Mouse (Mus musculus): ENCODE measurements at regions not wholly inside any gene's neighbourhood (a gene's known extent, or its start where the extent isn't known, plus 50 kb on each side); places are given as distances from the start of the nearest gene placed in this dataset.

- TF ChIP-seq CTCF (IDR thresholded peaks at IDR 0.05; ENCODE audit: borderline replicate concordance, insufficient read depth, low read length) (no peak), POLR2A (IDR thresholded peaks at IDR 0.05; ENCODE audit: low read depth, low read length) (no peak)
- peaks cover 3% of the 10 kb centered on the region; the same call in 1 of the 2 replicates for H3K4me1 ChIP-seq (ENCODE audit: control insufficient read depth, insufficient read depth, low read length)
- no peak overlapping the region for H3K4me3 ChIP-seq (ENCODE audit: insufficient read depth, low read length)
- no peak overlapping the region for H3K27ac ChIP-seq (ENCODE audit: insufficient read depth, low read length)
Observed at GRCm38 (mm10) chr9:67610696-67611095, 51.2 kb upstream of the Tln2 start.

GRCm38 (mm10) chr9:67611676-67612075 lies 52.2 kb upstream of the Tln2 start:
- no peak overlapping the region for H3K4me3 ChIP-seq (ENCODE audit: insufficient read depth, low read length)
- TF ChIP-seq CTCF (IDR thresholded peaks at IDR 0.05; ENCODE audit: borderline replicate concordance, insufficient read depth, low read length): no peak
- TF ChIP-seq POLR2A (IDR thresholded peaks at IDR 0.05; ENCODE audit: low read depth, low read length): no peak
- H3K4me1 ChIP-seq (ENCODE audit: control insufficient read depth, insufficient read depth, low read length): peaks cover 3% of the 10 kb centered on the region; the same call in 1 of the 2 replicates
- peak overlapping the region; percentile 58 for H3K27ac ChIP-seq (ENCODE audit: insufficient read depth, low read length)

GRCm38 (mm10) chr9:67612101-67612500 lies 52.6 kb upstream of the Tln2 start:
- peak overlapping the region; percentile 58 for H3K27ac ChIP-seq (ENCODE audit: insufficient read depth, low read length)
- no peak overlapping the region for H3K4me3 ChIP-seq (ENCODE audit: insufficient read depth, low read length)
- TF ChIP-seq CTCF (IDR thresholded peaks at IDR 0.05; ENCODE audit: borderline replicate concordance, insufficient read depth, low read length): no peak
- H3K4me1 ChIP-seq (ENCODE audit: control insufficient read depth, insufficient read depth, low read length): peaks cover 7% of the 10 kb centered on the region; the same call in 1 of the 2 replicates

- no peak for TF ChIP-seq CTCF (IDR thresholded peaks at IDR 0.05; ENCODE audit: borderline replicate concordance, insufficient read depth, low read length)
- TF ChIP-seq POLR2A (IDR thresholded peaks at IDR 0.05; ENCODE audit: low read depth, low read length): no peak
- H3K4me3 ChIP-seq (ENCODE audit: insufficient read depth, low read length): no peak overlapping the region
- H3K27ac ChIP-seq (ENCODE audit: insufficient read depth, low read length): no peak overlapping the region
- H3K4me1 ChIP-seq (ENCODE audit: control insufficient read depth, insufficient read depth, low read length): peaks cover 7% of the 10 kb centered on the region; the same call in 1 of the 2 replicates
Observed at GRCm38 (mm10) chr9:67614068-67614727, 54.7 kb upstream of the Tln2 start.

GRCm38 (mm10) chr9:67616207-67616606 lies 56.7 kb upstream of the Tln2 start:
- Histone ChIP-seq H3K27ac (ENCODE audit: insufficient read depth, low read length) (no peak overlapping the region), H3K4me1 (ENCODE audit: control insufficient read depth, insufficient read depth, low read length) (peaks cover 10% of the 10 kb centered on the region), H3K4me3 (ENCODE audit: insufficient read depth, low read length) (no peak overlapping the region)
- TF ChIP-seq POLR2A (IDR thresholded peaks at IDR 0.05; ENCODE audit: low read depth, low read length): no peak
- no peak for TF ChIP-seq CTCF (IDR thresholded peaks at IDR 0.05; ENCODE audit: borderline replicate concordance, insufficient read depth, low read length)

- no peak overlapping the region for H3K4me3 ChIP-seq (ENCODE audit: insufficient read depth, low read length)
- H3K4me1 ChIP-seq (ENCODE audit: control insufficient read depth, insufficient read depth, low read length): peaks cover 7% of the 10 kb centered on the region
- H3K27ac ChIP-seq (ENCODE audit: insufficient read depth, low read length): peak overlapping the region; percentile 23
- TF ChIP-seq POLR2A (IDR thresholded peaks at IDR 0.05; ENCODE audit: low read depth, low read length) (no peak), CTCF (IDR thresholded peaks at IDR 0.05; ENCODE audit: borderline replicate concordance, insufficient read depth, low read length) (no peak)
Observed at GRCm38 (mm10) chr9:67617341-67618217, 58.1 kb upstream of the Tln2 start.

- Histone ChIP-seq H3K27ac (ENCODE audit: insufficient read depth, low read length) (no peak overlapping the region), H3K4me1 (ENCODE audit: control insufficient read depth, insufficient read depth, low read length) (peaks cover 7% of the 10 kb centered on the region; the same call in 1 of the 2 replicates)
- no peak for TF ChIP-seq POLR2A (IDR thresholded peaks at IDR 0.05; ENCODE audit: low read depth, low read length)
- no peak for TF ChIP-seq CTCF (IDR thresholded peaks at IDR 0.05; ENCODE audit: borderline replicate concordance, insufficient read depth, low read length)
Observed at GRCm38 (mm10) chr9:67620945-67621344, 61.4 kb upstream of the Tln2 start.

GRCm38 (mm10) chr9:67627196-67627595 lies 67.7 kb upstream of the Tln2 start:
- Histone ChIP-seq H3K4me1 (ENCODE audit: control insufficient read depth, insufficient read depth, low read length) (peaks cover 11% of the 10 kb centered on the region), H3K4me3 (ENCODE audit: insufficient read depth, low read length) (no peak overlapping the region), H3K27ac (ENCODE audit: insufficient read depth, low read length) (peak overlapping the region; percentile 4; the same call in 1 of the 2 replicates)
- TF ChIP-seq POLR2A (IDR thresholded peaks at IDR 0.05; ENCODE audit: low read depth, low read length): no peak
- no peak for TF ChIP-seq CTCF (IDR thresholded peaks at IDR 0.05; ENCODE audit: borderline replicate concordance, insufficient read depth, low read length)

More at GRCm38 (mm10) chr9:67620945-67621344, 61.4 kb upstream of the Tln2 start:
- no peak overlapping the region for H3K4me3 ChIP-seq (ENCODE audit: insufficient read depth, low read length)

- Histone ChIP-seq H3K27ac (ENCODE audit: insufficient read depth, low read length) (no peak overlapping the region), H3K4me1 (ENCODE audit: control insufficient read depth, insufficient read depth, low read length) (peaks cover 11% of the 10 kb centered on the region), H3K4me3 (ENCODE audit: insufficient read depth, low read length) (no peak overlapping the region)
- TF ChIP-seq POLR2A (IDR thresholded peaks at IDR 0.05; ENCODE audit: low read depth, low read length) (no peak), CTCF (IDR thresholded peaks at IDR 0.05; ENCODE audit: borderline replicate concordance, insufficient read depth, low read length) (no peak)
Observed at GRCm38 (mm10) chr9:67629624-67630023, 70.1 kb upstream of the Tln2 start.

- no peak overlapping the region for H3K27ac ChIP-seq (ENCODE audit: insufficient read depth, low read length)
- no peak for TF ChIP-seq CTCF (IDR thresholded peaks at IDR 0.05; ENCODE audit: borderline replicate concordance, insufficient read depth, low read length)
- TF ChIP-seq POLR2A (IDR thresholded peaks at IDR 0.05; ENCODE audit: low read depth, low read length): no peak
- H3K4me3 ChIP-seq (ENCODE audit: insufficient read depth, low read length): no peak overlapping the region
- H3K4me1 ChIP-seq (ENCODE audit: control insufficient read depth, insufficient read depth, low read length): peaks cover 11% of the 10 kb centered on the region
Observed at GRCm38 (mm10) chr9:67630173-67630572, 70.7 kb upstream of the Tln2 start.
